Mouse (Mus musculus) lung, postnatal 36 days (tissue): ENCODE results near the gene Cacna1h.
A peak's percentile ranks its signal among the peaks of the same experiment; 100 is the strongest.

Experiments used
- DNase-seq: peaks from one replicate; pipeline ENCODE4 v3.0.0; 2022; ENCODE audit warnings: mixed read lengths

The Cacna1h gene

DNA sequence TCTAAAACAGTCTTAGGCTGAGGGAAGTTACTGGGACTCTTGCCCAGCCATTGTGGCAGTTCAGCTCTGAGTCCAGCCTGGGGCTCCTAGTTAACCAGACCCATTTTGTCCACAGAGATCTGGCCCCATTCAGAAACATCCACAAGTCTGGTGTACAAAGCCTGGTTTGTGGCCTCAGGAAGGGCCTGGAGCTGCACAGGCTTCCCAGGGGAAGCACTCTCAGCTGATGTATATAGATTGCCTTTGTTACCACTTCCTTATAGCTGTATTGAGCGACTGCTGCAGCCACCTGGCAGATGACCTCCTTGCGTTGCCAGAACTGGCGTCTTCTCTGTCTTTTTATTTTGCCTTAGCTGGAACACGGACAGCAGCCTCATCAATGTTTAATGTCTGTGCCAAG, 11.5 kb upstream of the Cacna1h start:
- DNase-seq = no peak

DNA sequence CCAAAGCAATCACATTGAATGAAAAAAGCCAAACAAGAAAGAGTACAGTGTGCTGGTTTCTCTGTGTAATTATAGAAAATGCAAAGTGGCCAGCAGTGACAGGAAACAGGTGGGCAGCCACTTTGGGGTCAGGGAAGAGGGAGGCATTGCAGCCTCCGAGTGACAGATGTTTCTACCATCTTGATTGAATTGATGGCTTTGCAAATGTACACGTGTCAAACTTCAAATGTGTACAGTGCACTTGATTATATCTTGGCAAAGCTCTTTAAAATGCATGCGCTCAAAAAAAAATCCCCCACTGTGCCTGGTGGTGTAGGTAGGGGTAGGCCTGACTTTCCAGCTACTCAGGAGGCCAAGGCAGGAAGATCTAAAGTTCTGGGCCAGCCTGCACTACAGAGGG, 9.3 kb upstream of the Cacna1h start:
- DNase-seq = no peak

DNA sequence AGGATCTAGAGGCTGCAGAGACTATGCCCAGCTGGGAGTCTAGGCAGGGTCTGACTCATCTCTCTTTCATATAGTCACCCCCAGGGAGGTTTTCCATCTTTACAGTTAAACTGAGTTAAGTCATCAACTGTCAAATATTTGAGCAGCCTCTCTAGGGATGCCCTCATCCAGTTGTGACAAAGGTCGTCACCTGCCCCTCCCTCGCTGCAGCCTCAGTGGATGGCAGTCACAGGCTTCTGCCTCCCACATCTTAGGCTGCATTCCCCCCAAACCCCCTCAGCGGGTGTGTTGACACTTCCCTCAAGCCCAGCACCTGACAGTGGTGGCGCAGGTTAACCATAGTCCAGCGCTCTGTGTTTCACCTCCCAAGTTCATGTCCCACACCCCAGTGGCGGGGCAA, 7.8 kb upstream of the Cacna1h start:
- DNase-seq = no peak

DNA sequence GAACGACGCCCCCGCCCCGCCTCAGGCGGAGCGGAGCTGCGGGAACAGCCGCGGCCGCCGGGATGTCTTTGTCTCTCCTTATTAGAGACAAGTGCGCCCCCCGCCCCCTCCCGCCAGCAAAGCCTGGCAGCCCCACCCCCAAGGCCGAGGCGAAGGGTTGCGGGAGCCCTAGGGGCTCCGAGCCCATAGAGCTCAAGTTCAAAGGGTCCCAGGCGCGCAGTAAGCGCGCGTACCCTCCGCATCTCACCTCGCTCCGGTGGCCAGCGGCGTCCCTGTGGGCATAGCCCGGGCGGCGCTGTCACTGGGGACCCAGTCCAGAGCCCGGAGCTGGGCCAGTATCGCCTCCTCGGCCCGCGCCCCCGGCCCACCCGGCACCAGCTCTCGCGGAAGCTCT, 363 bp downstream of the Cacna1h start:
- DNase-seq = no peak

DNA sequence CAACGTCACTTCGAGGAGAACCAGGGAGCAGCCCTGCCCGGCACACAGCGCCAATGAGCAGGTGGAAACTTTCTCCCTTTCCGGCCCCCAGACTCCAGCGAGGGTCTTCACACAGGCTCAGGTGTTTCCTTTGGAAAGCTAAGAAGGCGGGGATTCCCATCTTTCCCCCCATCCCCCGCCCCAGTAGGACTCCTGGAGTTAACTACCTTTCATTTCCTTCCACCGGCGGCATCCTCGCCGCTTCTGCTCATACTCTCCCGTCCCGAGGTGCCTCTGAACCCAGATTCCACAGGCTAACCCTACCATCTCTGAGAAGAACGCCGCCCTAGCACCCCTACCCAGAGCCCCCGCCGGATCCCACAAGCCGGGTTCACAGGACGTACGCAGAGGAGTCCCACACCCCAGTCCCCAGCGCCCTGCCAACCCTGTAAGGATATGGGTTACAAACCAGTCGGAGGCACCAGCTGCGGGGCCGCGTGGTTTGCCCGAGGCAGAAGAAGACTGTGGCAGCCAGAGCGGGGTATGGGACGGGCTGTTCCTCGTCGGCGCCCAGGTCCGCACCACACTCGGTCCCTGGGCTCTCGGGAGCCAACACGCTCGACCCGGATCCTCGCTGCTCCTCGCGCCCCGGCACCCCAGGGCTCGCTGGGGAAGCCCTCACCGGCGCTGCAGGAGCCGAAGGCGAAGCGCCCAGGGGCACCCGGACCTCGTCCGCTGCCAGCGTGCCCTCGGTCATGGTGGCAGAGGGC, 976 bp downstream of the Cacna1h start:
- DNase-seq = no peak

DNA sequence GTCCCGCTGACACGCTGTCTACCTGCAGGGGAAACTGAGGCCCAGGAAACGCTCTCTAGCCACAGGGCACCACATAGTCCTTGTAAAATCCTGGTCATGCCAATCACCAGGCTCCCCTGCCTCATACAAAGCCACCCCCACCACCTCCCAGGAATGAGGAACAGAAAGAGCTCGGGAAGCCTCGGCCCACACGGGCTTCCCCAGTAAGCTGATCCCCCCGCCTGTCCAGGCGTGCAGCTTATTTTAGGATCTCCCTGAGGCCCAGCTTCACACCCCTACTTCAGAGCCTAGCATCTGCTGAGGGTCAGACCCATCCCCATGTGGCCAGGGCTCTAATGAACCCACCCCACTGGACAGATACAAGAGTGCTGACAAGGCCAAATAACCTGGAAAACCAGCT, 3.0 kb downstream of the Cacna1h start:
- DNase-seq = no peak

DNA sequence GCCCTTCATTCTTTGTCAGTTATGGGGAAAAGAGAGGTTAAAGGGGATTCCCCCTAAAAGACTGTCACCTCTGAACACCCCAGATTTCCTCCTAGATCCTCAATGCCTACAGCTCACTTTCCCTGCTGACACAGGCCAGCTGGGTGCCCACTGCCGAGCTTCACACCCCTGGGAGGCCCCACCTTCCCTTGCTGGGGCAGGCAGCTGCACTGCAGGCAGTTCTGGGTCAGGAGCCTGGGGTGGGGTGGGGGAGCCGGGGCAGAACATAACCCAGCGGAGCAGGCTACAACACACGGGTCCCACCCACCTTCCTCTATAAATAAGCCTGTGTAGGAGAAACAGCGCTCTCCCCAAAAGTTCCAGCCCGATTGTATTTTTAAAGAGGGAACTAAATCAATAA, 3.7 kb downstream of the Cacna1h start:
- DNase-seq = no peak

DNA sequence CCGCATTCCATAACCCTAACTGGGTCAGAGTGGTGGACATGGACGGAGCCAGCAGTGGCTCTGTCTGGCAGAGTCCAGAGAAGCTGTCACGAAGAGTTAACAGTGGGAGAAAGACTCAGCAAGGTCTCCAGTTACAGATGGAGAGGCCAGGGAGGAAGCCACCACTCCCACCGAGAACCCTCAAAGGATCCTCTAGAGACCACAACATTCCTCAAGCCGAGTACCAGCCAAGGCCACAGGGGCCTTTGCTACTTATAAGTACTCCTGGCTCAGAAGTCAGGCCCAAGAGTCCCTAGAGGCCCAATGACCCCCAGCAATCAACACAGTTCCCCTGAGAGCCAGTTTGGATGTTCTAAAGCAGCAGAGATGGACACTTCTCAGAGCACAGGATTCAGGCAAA, 4.3 kb downstream of the Cacna1h start:
- no peak for DNase-seq

DNA sequence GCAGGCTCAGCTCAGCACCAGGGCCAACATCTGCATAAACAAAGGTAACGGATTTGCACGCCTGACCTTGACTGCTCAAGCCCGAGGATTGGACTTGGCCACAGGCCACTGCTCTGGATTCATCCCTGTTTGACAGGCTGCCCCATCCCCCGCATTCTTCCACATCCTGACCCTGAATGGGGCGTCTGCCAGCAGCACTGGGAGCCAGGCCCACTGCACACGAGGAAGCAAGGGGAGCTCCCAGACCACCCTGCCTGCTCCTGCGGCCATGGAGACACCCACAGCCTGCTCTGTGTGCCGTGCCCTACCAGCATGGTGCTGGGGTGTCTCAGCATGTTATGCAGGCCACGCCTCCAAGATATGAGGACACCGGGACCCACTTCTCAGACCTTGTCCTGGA, 6.1 kb downstream of the Cacna1h start:
- DNase-seq = peak; percentile 7

DNA sequence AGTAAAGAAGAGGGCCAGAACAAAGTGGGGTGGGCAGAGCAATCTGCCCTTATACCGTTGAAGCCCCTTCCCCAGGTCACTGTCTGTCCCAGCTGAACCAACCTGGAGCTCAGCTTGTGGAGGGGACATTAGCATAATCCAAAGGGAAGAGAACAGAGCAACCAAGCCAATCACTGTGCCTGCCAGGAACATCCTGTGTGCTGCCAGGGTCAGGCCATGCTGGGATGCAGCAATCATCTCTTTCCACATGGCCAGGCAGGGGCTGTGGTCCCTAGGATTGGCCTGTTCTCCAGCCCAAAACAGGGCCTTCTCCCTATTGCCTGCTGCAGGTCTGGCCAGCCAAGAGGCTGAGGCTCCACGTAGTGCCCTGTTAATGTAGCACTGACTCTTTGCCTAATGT, 7.6 kb downstream of the Cacna1h start:
- DNase-seq = no peak

DNA sequence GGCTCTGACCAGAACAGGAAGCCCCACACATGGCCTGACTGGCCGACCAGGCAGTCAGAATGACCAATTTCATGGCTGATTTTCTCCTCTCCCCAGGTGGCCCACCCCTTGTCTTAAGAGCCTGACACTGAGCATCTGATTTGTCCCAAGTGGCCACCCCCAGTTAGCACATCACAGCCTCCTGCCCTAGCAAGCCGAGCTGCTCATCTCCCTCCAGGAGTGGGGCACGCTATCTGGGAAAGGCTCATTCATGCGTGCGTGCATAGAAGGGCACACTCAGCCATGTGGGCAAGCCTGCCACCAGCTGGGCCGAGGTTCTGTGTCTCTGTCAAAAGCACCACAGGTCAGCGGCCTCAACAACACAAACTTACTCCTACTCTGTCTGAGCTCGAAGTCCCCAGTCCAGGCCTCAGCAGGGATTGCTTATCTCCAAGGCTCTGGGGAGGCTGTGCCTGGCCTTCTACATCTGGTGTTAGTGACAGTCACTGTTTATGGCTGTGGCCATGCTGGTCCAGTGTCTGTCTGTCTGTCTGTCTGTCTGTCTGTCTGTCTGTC, 9.0 kb downstream of the Cacna1h start:
- DNase-seq = no peak

DNA sequence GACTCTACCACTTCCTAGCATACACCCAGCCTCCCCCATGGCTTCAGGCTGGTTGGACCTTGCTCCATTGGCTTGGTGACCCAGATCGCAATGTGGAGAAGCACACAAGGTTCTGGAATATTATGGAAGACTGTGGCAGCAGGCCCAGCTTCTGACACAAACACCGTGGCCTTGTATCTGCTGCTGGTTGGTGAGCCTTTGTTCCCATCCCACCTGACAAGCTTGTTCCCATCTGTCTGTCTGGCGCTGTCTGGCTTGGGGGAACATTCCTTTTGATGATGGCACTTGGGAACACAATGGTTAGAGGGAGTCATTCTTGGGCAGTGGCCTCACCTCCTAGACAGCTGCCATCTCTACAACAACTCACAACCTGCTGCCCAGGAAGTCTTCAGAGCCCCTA, 12.6 kb downstream of the Cacna1h start:
- DNase-seq = no peak

DNA sequence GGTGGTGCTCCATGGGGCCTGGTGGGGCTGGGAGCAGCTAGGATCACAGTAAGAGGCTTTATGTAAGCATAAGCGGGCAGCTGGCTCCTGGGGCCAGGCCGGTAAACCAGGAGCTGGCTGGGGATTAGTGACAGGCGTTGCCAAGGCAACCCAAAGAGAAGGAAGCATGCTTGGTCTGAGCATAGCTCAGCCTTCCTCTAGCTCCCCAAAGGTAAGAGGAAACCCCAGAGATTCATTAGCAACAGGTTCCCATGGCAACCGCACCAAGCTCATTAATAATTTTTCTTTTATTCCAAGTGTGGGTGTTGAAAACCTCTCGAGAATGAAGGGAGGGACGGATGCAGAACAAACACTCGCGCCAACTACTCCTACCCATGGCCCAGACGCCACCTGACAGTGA, 14.7 kb downstream of the Cacna1h start:
- no peak for DNase-seq

DNA sequence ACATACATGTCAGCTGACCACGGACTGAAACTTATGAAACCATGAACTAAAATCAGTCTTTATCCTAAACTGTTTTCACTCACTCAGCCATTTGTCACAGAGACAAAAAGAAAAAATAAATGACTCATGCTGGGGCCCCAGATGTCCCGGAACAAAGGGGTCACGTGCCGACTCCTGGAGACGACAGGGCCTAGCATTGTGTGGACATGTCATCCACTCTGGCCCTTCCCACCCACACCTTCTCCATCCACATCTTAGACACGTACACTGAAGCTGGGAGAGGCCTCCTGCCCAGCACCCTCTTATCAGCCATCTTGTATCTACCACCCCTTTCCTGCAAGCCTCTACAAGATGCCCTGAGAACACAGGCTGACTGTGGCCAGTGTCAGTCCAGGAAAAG, 15.6 kb downstream of the Cacna1h start:
- DNase-seq = no peak

DNA sequence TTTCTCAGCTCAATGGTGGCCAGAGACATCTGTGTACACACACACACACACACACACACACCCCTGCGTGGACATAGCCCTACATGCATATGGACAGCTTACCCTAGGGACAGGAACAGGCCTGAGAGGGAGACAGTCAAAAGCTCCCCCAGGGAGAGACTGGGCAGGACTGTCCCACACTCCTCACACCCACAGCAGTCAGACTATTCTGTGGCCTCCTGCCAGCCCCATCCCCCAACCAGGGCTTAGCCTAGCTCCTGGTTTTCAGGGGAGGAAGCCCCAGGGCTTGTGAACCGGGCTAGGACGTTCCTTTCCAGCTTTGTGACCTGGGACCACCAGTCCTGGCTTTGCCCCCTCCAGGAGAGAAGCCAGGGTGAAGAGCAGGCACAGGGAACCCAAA, 17.4 kb downstream of the Cacna1h start:
- DNase-seq = no peak

DNA sequence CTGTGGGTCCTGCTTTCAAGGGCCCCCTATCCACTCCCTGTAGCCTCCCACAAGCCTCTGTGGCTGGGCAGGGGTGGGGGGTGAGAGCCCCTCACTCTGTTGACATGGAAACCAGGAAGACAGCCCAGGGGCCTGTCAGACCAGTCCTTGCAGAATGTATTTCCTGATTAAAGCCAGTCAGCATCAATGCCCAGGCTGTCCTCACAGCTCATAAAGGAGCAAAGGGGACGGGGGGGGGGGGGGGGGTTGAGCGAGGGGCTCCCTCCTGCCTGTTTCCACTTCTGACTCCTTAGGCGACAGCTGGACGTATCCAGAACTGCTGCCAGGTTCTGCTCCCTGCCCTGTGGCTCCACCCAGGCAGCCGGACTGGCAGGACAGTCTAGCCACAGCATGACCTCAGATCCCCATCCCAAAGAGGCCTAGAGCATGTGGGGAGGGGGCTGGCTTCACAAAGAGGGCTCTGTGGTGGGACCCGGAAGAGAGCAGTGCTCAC, 18.1 kb downstream of the Cacna1h start:
- no peak for DNase-seq

DNA sequence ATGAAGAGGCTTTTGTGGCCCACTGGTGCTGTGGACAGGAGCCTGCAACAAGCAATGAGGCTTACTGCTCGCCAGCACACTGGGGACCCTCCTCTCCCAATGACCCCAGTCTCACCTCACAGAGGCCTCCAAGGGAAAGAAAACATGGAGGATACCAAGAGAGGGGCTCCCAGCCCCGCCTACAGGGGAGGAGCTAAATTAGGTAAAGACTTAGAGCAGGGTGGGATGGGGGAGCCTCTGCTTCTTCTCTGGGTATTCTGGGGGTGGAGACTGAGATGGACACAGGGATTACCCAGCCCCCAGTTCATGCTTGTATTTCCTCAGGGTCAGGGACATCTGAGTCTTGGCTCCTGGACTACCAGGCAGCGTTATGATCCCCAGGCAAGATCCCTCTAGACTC, 18.7 kb downstream of the Cacna1h start:
- no peak for DNase-seq

DNA sequence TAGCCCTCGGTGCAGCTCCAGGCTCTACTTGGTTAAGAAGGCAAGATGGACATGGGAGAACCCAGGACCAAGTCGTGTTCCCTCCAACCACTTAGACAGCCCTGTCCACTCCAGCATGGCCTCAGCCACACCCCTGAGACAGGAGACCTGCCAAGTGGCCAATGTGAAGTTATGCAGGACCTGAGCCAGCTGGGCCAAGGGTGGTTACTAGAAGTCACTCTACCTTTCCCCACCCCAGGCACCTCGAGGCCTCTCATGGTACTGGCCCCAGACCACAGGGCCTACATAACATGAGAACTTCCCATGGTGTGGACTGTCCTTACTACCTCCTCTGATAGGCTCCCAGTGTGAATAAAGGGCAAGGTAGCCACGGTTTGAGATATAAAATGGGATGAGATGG, 19.4 kb downstream of the Cacna1h start:
- peak; percentile 38 for DNase-seq

DNA sequence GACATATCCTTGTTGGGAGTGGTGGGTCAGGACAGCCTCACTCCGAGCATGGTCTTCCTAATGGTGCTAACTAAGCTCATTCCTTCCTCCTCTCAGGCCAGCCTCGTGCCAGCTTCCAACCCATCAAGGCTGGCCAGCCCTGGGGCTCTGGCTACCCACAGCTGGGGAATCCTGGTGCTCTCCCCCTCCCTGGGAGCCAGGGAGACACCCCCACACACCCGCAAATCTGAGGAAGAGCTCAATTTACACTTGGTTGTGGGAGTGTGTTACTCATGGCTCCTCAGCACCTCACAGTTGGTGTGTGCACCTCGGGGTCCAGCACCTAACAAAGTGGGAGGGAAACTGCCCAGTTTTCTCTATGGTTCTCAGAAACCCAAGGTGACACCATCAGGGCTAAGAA, 22.3 kb downstream of the Cacna1h start:
- DNase-seq = no peak

DNA sequence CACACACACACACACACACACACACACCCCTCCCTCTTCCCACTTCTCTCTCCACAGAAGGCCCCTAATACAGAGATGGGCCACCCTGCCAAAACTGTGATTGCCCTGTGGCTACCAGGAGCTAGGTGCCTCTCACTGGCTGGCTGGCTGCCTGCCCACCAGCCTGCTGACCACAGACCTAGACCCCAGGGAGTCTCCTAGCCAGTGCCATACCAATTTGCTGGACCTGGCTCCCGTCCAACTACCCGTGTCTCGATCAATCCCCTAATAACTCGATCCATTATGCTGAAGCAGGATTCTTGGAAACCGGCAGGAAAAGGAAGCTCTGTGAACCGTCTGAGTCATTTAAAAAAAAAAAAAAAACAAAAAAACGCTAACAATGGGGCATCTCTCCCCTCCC, 22.8 kb downstream of the Cacna1h start:
- no peak for DNase-seq

DNA sequence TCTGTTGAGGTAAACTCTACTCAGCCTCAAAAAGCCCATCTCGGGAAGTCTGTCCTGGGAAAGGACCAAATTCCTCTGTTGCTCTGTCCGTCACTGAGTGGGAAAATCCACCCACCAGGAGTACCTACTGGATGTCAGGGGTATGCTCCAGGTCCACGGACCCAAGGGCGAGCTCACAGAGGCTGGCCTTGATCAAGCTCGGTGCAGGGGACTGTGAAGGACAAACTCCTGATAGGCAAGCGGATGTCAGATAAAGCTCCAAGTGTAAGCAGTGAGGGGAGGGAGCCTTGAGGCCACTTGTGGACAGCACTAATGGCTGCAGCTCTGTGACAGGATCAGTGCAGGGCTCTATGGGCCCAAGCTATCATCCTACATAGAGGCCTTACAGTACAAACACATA, 23.4 kb downstream of the Cacna1h start:
- no peak for DNase-seq

DNA sequence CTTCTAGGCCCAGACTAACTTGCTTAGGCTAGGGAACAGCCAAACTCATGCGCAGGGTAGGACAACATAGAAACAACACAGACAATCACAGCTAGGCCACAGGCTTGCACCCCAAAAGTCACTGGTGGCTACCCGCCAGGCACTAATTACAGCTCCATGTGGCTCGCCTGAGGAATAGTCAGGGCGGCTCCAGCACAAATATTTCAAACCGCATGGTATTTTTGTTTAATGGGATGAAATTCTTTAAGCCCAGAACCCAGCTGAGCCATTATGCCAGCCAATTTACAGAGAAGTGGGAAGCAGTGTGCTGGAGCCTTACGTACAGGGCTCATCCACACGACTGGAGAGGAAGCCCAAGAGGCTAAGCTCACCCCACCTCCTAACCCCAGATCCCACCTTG, 24.0 kb downstream of the Cacna1h start:
- no peak for DNase-seq

DNA sequence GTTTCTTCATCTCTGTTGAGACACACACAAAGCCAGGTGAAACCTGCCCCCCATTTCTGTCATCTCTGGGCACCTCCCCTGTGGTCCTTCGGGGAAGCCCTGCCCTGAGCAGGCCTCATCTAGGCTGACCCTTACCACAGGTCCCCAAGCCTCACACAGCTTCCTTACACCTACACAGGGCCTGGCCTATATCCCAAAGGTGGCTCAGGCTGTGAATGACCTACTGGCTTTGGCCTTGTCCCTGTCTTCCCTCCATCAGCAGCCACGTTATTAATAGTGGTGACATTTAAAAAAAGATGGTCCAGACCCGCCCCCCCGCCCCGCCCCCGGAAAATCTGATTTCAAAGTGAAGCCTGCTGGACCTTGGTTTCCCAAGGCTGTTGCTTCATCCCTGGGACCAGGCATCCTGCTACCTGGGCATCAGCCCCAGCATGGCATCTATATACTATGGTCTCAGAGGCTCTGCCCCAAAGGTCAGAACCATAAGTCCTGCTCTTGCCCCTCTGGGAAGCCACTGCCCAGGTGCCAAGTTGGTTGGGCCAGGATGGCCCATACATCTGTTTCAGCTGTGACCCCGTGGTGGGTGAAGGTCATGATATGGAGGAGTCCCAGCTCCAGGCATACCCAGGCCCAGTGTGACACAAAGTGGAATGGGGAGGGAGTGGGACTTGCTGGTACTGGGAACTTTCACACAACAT, 25.1 kb downstream of the Cacna1h start:
- DNase-seq = no peak

DNA sequence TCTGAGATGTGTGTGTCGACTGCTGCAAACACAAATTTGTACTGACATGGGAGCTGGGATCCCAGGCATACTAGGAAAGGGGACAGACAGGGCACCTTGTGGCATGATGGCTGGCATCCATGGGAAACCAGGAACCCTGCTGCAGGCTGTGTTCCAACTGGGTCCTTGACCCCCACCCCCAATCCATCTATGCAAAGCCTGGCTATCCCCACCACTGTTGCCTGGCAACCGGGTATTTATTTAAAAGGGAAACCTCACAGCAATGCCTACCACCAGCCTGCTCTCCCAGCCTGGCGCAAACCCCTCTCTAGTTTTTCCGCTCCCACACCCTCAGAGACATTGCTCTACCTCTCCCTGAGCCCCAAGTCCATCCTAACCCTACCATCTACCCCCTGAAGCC, 26.2 kb downstream of the Cacna1h start:
- DNase-seq = no peak
